Mouse (Mus musculus): ENCODE data around the gene Cdh16. TPM values are rescaled to one million over a fixed set of nuclear protein-coding genes. Genes with fewer than 3 reads are reported as not detected.
"Not testable (repeated sequence)": the region's sequence is repeated elsewhere in the genome, so short reads cannot be mapped to it uniquely, and the experiment has no call there.

The Cdh16 gene
- polyA plus RNA-seq, 1 experiment from 2014 or later, result 0.06 TPM

GRCm38 (mm10) chr8:104591856-104592255 is 32.3 kb downstream of the Cdh16 start:
- H3K9me3 ChIP-seq (ENCODE audit: low read length), result no peaks in the 10 kb centered on the region

GRCm38 (mm10) chr8:104591133-104591834 is 32.9 kb downstream of the Cdh16 start, which contains the start of gene Pdp2:
Pdp2 (plus strand) TSS chr8:104591451.
- H3K4me2 ChIP-seq (ENCODE audit: low read depth, low read length), result peak within 1 kb of the TSS; percentile 89
- TF ChIP-seq CTCF (IDR thresholded peaks at IDR 0.05; ENCODE audit: low read depth) (no peak), EP300 (IDR thresholded peaks at IDR 0.05; ENCODE audit: low read depth) (peak; percentile 88)
- no peaks in the 10 kb centered on the region for H3K27me3 ChIP-seq (ENCODE audit: insufficient read depth, low read length)
- H3K4me3 ChIP-seq (ENCODE audit: low read depth, low read length), result peak within 1 kb of the TSS; percentile 64
- H3K36me3 ChIP-seq (replicated peaks; ENCODE audit: insufficient read depth, low read length), result peaks cover 22% of the 10 kb centered on the region
- peaks cover 15% of the 10 kb centered on the region for H3K4me1 ChIP-seq (ENCODE audit: insufficient read depth)
- H3K9me3 ChIP-seq (ENCODE audit: low read length), result no peaks in the 10 kb centered on the region
- WGBS (ENCODE audit: insufficient replicate concordance), result 2% methylated on average over 43 of the region's 44 CpGs
- ATAC-seq (peak; percentile 94), DNase-seq (peak; percentile 93)
- H3K27ac ChIP-seq (ENCODE audit: low read depth), result peak within 1 kb of the TSS; percentile 94
- H3K9ac ChIP-seq (replicated peaks), result peak within 1 kb of the TSS; percentile 75

More at GRCm38 (mm10) chr8:104591856-104592255, 32.3 kb downstream of the Cdh16 start:
- peak; percentile 64 for DNase-seq
- H3K4me2 ChIP-seq (ENCODE audit: low read depth, low read length), result peak overlapping the region; percentile 89
- 2% methylated on average over 9 of the region's 9 CpGs for WGBS (ENCODE audit: insufficient replicate concordance)
- peak; percentile 81 for ATAC-seq
- H3K27ac ChIP-seq (ENCODE audit: low read depth), result peak overlapping the region; percentile 94
- H3K9ac ChIP-seq (replicated peaks), result peak overlapping the region; percentile 75
- H3K36me3 ChIP-seq (replicated peaks; ENCODE audit: insufficient read depth, low read length), result peaks cover 24% of the 10 kb centered on the region
- TF ChIP-seq CTCF (IDR thresholded peaks at IDR 0.05; ENCODE audit: low read depth) (no peak), EP300 (IDR thresholded peaks at IDR 0.05; ENCODE audit: low read depth) (peak; percentile 46; the same call in 1 of the 2 replicates)
- H3K4me3 ChIP-seq (ENCODE audit: low read depth, low read length), result peak overlapping the region; percentile 64
- H3K4me1 ChIP-seq (ENCODE audit: insufficient read depth), result peaks cover 15% of the 10 kb centered on the region
- H3K27me3 ChIP-seq (ENCODE audit: insufficient read depth, low read length), result no peaks in the 10 kb centered on the region

- TF ChIP-seq CTCF (IDR thresholded peaks at IDR 0.05; ENCODE audit: low read depth), result no peak
- TF ChIP-seq EP300 (IDR thresholded peaks at IDR 0.05; ENCODE audit: low read depth), result no peak
- WGBS (ENCODE audit: insufficient replicate concordance), result 72% methylated on average over 3 of the region's 3 CpGs
- H3K4me2 ChIP-seq (ENCODE audit: low read depth, low read length), result no peak overlapping the region
- no peak overlapping the region for H3K4me3 ChIP-seq (ENCODE audit: low read depth, low read length)
- no peaks in the 10 kb centered on the region for H3K27me3 ChIP-seq (ENCODE audit: insufficient read depth, low read length)
- H3K27ac ChIP-seq (ENCODE audit: low read depth), result no peak overlapping the region
- no peaks in the 10 kb centered on the region for H3K9me3 ChIP-seq (ENCODE audit: low read length)
- no peak for ATAC-seq
- H3K4me1 ChIP-seq (ENCODE audit: insufficient read depth), result peaks cover 13% of the 10 kb centered on the region
- H3K9ac ChIP-seq (replicated peaks), result no peak overlapping the region
- DNase-seq, result no peak
- peaks cover 17% of the 10 kb centered on the region for H3K36me3 ChIP-seq (replicated peaks; ENCODE audit: insufficient read depth, low read length)
Observed at GRCm38 (mm10) chr8:104590284-104590683, 33.9 kb downstream of the Cdh16 start.

- Histone ChIP-seq H3K27ac (ENCODE audit: low read depth) (no peak overlapping the region), H3K4me3 (ENCODE audit: low read depth, low read length) (no peak overlapping the region), H3K9ac (replicated peaks) (no peak overlapping the region), H3K9me3 (ENCODE audit: low read length) (no peaks in the 10 kb centered on the region), H3K36me3 (replicated peaks; ENCODE audit: insufficient read depth, low read length) (no peaks in the 10 kb centered on the region), H3K4me1 (ENCODE audit: insufficient read depth) (no peaks in the 10 kb centered on the region), H3K4me2 (ENCODE audit: low read depth, low read length) (no peak overlapping the region), H3K27me3 (ENCODE audit: insufficient read depth, low read length) (no peaks in the 10 kb centered on the region)
- TF ChIP-seq CTCF (IDR thresholded peaks at IDR 0.05; ENCODE audit: low read depth), result no peak
- WGBS (ENCODE audit: insufficient replicate concordance), result 60% methylated on average over 1 of the region's 1 CpGs
- no peak for ATAC-seq
- DNase-seq, result no peak
Observed at GRCm38 (mm10) chr8:104584522-104584921, 39.7 kb downstream of the Cdh16 start.

- ATAC-seq; H3K36me3 ChIP-seq (replicated peaks; ENCODE audit: insufficient read depth, low read length); H3K4me2 ChIP-seq (ENCODE audit: low read depth, low read length); H3K27me3 ChIP-seq (ENCODE audit: insufficient read depth, low read length); H3K9ac ChIP-seq (replicated peaks); H3K4me3 ChIP-seq (ENCODE audit: low read depth, low read length); DNase-seq; H3K27ac ChIP-seq (ENCODE audit: low read depth); H3K4me1 ChIP-seq (ENCODE audit: insufficient read depth); H3K9me3 ChIP-seq (ENCODE audit: low read length): not testable (repeated sequence)
- WGBS (ENCODE audit: insufficient replicate concordance), result 72% methylated on average over 17 of the region's 17 CpGs
Observed at GRCm38 (mm10) chr8:104577606-104578005, 46.6 kb downstream of the Cdh16 start.

- H3K36me3 ChIP-seq (replicated peaks; ENCODE audit: insufficient read depth, low read length), result no peaks in the 10 kb centered on the region
Observed at GRCm38 (mm10) chr8:104576820-104577219, 47.4 kb downstream of the Cdh16 start.

More at GRCm38 (mm10) chr8:104576820-104577219, 47.4 kb downstream of the Cdh16 start:
- no peak for DNase-seq
- H3K9ac ChIP-seq (replicated peaks), result no peak overlapping the region
- no peak for ATAC-seq
- H3K9me3 ChIP-seq (ENCODE audit: low read length), result no peaks in the 10 kb centered on the region
- H3K27me3 ChIP-seq (ENCODE audit: insufficient read depth, low read length), result no peaks in the 10 kb centered on the region
- H3K4me3 ChIP-seq (ENCODE audit: low read depth, low read length), result no peak overlapping the region
- 79% methylated on average over 3 of the region's 3 CpGs for WGBS (ENCODE audit: insufficient replicate concordance)
- no peak overlapping the region for H3K4me2 ChIP-seq (ENCODE audit: low read depth, low read length)
- TF ChIP-seq EP300 (IDR thresholded peaks at IDR 0.05; ENCODE audit: low read depth), result no peak
- no peak overlapping the region for H3K27ac ChIP-seq (ENCODE audit: low read depth)
- H3K4me1 ChIP-seq (ENCODE audit: insufficient read depth), result no peaks in the 10 kb centered on the region

Measured in liver, postnatal 0 days (tissue).